Mouse (Mus musculus) G1E (cell line): Measurements from ENCODE around the gene Mcts2. TPM values are rescaled to one million over a fixed set of nuclear protein-coding genes. Genes with fewer than 3 reads are reported as not detected.

Source experiments
- ATAC-seq: 2 replicates; pipeline ENCODE4 v1.8.0; 2016; ENCODE audit warnings: mild to moderate bottlenecking; ENCODE audit not compliant: insufficient number of reproducible peaks, poor library complexity, low FRiP score, severe bottlenecking; ENCODE audit errors: extremely low read depth
- DNase-seq: peaks from one replicate; pipeline ENCODE4 v3.0.0; 2012; ENCODE audit warnings: low spot score
- H3K27me3 ChIP-seq: 2 replicates; pipeline ENCODE4 v1.6.1; 2012; ENCODE audit warnings: mild to moderate bottlenecking, low read length, inconsistent platforms; ENCODE audit not compliant: insufficient read depth
- H3K36me3 ChIP-seq: replicated peaks from 2 replicates; pipeline ENCODE3; 2012; ENCODE audit warnings: mild to moderate bottlenecking, inconsistent platforms
- H3K4me1 ChIP-seq: 2 replicates; pipeline ENCODE4 v1.6.1; 2012; ENCODE audit warnings: low read depth, low read length, inconsistent platforms, mixed read lengths; ENCODE audit not compliant: insufficient read depth
- H3K4me3 ChIP-seq: 2 replicates; pipeline ENCODE4 v1.5.1; 2012; ENCODE audit warnings: low read depth, mild to moderate bottlenecking, inconsistent platforms, low read length, moderate library complexity, mixed read lengths
- H3K9me3 ChIP-seq: replicated peaks from 2 replicates; pipeline ENCODE4 v1.6.1; 2012; ENCODE audit warnings: inconsistent platforms
- CTCF ChIP-seq: IDR thresholded peaks from 2 replicates; pipeline ENCODE4 v1.5.1; 2012; ENCODE audit warnings: low read depth, low read length, inconsistent platforms, mixed read lengths
- GATA1 ChIP-seq: IDR thresholded peaks from 2 replicates; pipeline ENCODE4 v1.6.1; 2012; ENCODE audit warnings: borderline replicate concordance, low read length, inconsistent platforms, mixed read lengths
- GATA2 ChIP-seq: IDR thresholded peaks from 2 replicates; pipeline ENCODE4 v1.6.1; 2012; ENCODE audit warnings: low read depth, low read length, inconsistent platforms, borderline replicate concordance
- POLR2AphosphoS5 ChIP-seq: IDR thresholded peaks from 2 replicates; pipeline ENCODE4 v1.6.1; 2012; ENCODE audit warnings: low read depth, low read length, inconsistent platforms; ENCODE audit not compliant: insufficient replicate concordance
- TAL1 ChIP-seq: conservative IDR thresholded peaks from 2 replicates; pipeline ENCODE4 v1.6.1; 2012; ENCODE audit warnings: low read depth, low read length, inconsistent platforms, mixed read lengths
- polyA plus RNA-seq: library from polyadenylated mRNA; stranded (reverse); fragments of >175 nt; gene quantifications from 2 replicates; pipeline ENCODE4 v1.2.3, GENCODE M21; 2012
- total RNA-seq, 2 experiments: library from RNA; stranded (forward) in 1 of 2; stranded (reverse) in 1 of 2; fragments of 200-1000 nt in 1 of 2; fragments of >200 nt in 1 of 2; fragmentation: Nextera tagmentation in 1 of 2; gene quantifications; 2 replicates each; pipeline ENCODE4 v1.2.3; 2014 to 2017

Gene Mcts2
- 24.2 and 24.3 TPM in 2 replicates for total RNA-seq (2014; fragmentation: Nextera tagmentation)
- 30.0 and 33.3 TPM in 2 replicates for total RNA-seq (2017)
- polyA plus RNA-seq, result 2.1 and 2.6 TPM in 2 replicates

- peak; percentile 84 for DNase-seq
- peaks cover 99% of the 10 kb centered on the region for H3K36me3 ChIP-seq
- peak; percentile 88 for ATAC-seq
- peaks cover 2% of the 10 kb centered on the region; the same call in 1 of the 2 replicates for H3K9me3 ChIP-seq
- peaks cover 39% of the 10 kb centered on the region for H3K4me1 ChIP-seq
- TF ChIP-seq GATA2 (no peak), TAL1 (no peak), POLR2AphosphoS5 (0 out of 2 replicates have a peak, but pooled peaks have one; percentile 22)
- no peaks in the 10 kb centered on the region for H3K27me3 ChIP-seq
- peak within 1 kb of the TSS; percentile 71 for H3K4me3 ChIP-seq
Measured at GRCm38 (mm10) chr2:152686806-152687267, at the start of gene Mcts2. TSS of gene Mcts2 (plus strand) at chr2:152687035.

GRCm38 (mm10) chr2:152637381-152637780, 49.5 kb upstream of the Mcts2 start:
- TF ChIP-seq CTCF (no peak), GATA2 (no peak), GATA1 (no peak), POLR2AphosphoS5 (no peak)

GRCm38 (mm10) chr2:152638865-152639264, 48.0 kb upstream of the Mcts2 start:
- H3K4me1 ChIP-seq, result no peaks in the 10 kb centered on the region
- peaks cover 9% of the 10 kb centered on the region for H3K27me3 ChIP-seq
- H3K9me3 ChIP-seq, result no peaks in the 10 kb centered on the region
- ATAC-seq (no peak), DNase-seq (no peak)
- H3K4me3 ChIP-seq, result no peak overlapping the region
- no peaks in the 10 kb centered on the region for H3K36me3 ChIP-seq
- TF ChIP-seq CTCF, result no peak
- TF ChIP-seq POLR2AphosphoS5, result no peak
- TF ChIP-seq GATA1, result no peak
- TF ChIP-seq TAL1, result no peak
- TF ChIP-seq GATA2, result no peak

More at GRCm38 (mm10) chr2:152637381-152637780, 49.5 kb upstream of the Mcts2 start:
- Histone ChIP-seq H3K27me3 (peaks cover 9% of the 10 kb centered on the region), H3K4me1 (no peaks in the 10 kb centered on the region), H3K4me3 (no peak overlapping the region), H3K9me3 (no peaks in the 10 kb centered on the region), H3K36me3 (no peaks in the 10 kb centered on the region)
- ATAC-seq, result no peak
- no peak for DNase-seq

- Histone ChIP-seq H3K4me1 (no peaks in the 10 kb centered on the region), H3K36me3 (no peaks in the 10 kb centered on the region), H3K27me3 (peaks cover 9% of the 10 kb centered on the region), H3K9me3 (no peaks in the 10 kb centered on the region), H3K4me3 (no peak overlapping the region)
- ATAC-seq (no peak), DNase-seq (no peak)
- TF ChIP-seq POLR2AphosphoS5 (no peak), GATA2 (no peak), TAL1 (no peak), GATA1 (no peak), CTCF (no peak)
Measured at GRCm38 (mm10) chr2:152639406-152640113, 47.3 kb upstream of the Mcts2 start.

GRCm38 (mm10) chr2:152652901-152653620, 33.8 kb upstream of the Mcts2 start:
- H3K9me3 ChIP-seq, result 0 out of 2 replicates have a peak, but pooled peaks cover 2% of the 10 kb centered on the region
- H3K4me1 ChIP-seq, result no peaks in the 10 kb centered on the region
- no peaks in the 10 kb centered on the region for H3K36me3 ChIP-seq
- ATAC-seq (no peak), DNase-seq (no peak)
- peaks cover 8% of the 10 kb centered on the region for H3K27me3 ChIP-seq
- H3K4me3 ChIP-seq, result no peak overlapping the region
- TF ChIP-seq POLR2AphosphoS5 (no peak), CTCF (no peak), TAL1 (no peak), GATA1 (no peak), GATA2 (no peak)
